Mouse (Mus musculus): Measurements from ENCODE around the gene Alppl2. TPM values are rescaled to one million over a fixed set of nuclear protein-coding genes. Genes with fewer than 3 reads are reported as not detected.

Alppl2 gene
- total RNA-seq (2023): not detected

GRCm38 (mm10) chr1:87089828-87090227 is at the start of gene Alppl2:
Alppl2 (minus strand) TSS chr1:87089928.

GRCm38 (mm10) chr1:87124673-87125072 is 34.9 kb upstream of the Alppl2 start, which contains the start of gene Akp3:
Akp3 (plus strand) TSS chr1:87124973.

GRCm38 (mm10) chr1:87101411-87101810 is 11.7 kb upstream of the Alppl2 start, which contains the start of gene Alpi:
Alpi (minus strand) TSS chr1:87101606.

Other genes with a start within 250 kb of the Alppl2 start
- gene Alpi, start 11.7 kb upstream of the Alppl2 start, total RNA-seq (2023): not detected
- not detected for gene Akp3, start 35.0 kb upstream of the Alppl2 start, total RNA-seq (2023)
- not detected for gene Ecel1, start 66.6 kb upstream of the Alppl2 start, total RNA-seq (2023)
- not detected for gene Prss56, start 93.4 kb upstream of the Alppl2 start, total RNA-seq (2023)
- gene Chrnd, start 100.7 kb upstream of the Alppl2 start, total RNA-seq (2023): not detected
- not detected for gene Chrng, start 114.7 kb upstream of the Alppl2 start, total RNA-seq (2023)
- 10 to 100 TPM; 57.7 to 61.5 TPM for gene Eif4e2, start 124.0 kb upstream of the Alppl2 start, total RNA-seq (2023)
- not detected for gene Efhd1, start 174.4 kb upstream of the Alppl2 start, total RNA-seq (2023)
- 10 to 100 TPM; 58.2 to 68.5 TPM for gene Gigyf2, start 237.1 kb upstream of the Alppl2 start, total RNA-seq (2023)

All from neutrophil, adult 83 days (primary cell).